Mouse (Mus musculus) mouse trophoblast stem cell (cell line): ENCODE data around the gene Lyl1.

Source experiments
- in situ Hi-C, 2 experiments: fragments of 300-500 bp; cut with MseI, MboI; formaldehyde crosslinking; loops; 2 replicates in 1 of 2; 3 replicates in 1 of 2; pipeline ENCODE4 v1.15.1; 2025

The Lyl1 gene

DNA sequence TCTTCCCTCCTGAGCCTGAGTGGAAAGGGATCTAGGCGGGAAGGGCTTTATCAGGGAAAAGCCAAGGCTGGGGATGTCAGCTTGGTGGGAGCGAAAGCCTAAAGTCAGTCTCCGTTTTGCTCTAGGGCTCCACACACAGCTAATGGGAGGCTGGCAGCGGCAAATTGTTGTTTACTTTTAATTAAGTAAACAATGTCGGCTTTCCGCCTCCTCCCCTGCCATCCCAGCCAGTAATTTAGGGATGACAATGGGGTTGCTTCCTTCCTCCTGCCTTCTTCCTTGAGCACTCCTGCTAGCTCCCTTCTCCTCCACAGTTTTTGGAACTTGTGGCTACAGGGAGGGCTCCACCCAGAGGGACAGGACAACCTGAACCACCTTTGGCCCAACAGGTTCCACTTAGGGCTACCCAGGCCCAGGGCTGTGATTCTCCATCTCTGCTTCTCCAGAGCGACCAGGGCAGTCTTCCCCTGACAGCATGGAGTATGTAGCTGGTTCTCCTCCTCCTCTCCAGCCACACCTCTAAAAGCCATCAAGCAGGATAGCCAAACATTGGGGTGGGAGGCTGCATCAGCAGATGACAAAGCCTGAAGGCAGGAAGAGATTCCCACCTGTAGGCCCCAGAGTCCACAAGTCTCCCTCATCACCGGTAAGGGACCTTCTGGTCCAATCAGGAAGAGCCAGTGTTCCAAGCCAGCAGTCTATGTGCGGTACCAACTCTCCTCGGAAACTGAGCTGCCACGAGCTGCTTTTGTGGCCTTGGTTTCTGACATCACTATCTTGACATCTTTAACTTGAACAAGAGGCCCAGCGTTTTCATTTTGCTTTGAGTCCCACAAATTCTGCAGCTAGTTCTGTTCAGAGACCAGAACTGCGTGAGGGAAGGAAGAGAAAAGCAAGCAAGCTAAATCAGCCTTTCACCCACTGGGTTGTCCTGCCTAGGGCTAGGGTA, 39.9 kb downstream of the Lyl1 start:
- in situ Hi-C loops, result no loop called here

DNA sequence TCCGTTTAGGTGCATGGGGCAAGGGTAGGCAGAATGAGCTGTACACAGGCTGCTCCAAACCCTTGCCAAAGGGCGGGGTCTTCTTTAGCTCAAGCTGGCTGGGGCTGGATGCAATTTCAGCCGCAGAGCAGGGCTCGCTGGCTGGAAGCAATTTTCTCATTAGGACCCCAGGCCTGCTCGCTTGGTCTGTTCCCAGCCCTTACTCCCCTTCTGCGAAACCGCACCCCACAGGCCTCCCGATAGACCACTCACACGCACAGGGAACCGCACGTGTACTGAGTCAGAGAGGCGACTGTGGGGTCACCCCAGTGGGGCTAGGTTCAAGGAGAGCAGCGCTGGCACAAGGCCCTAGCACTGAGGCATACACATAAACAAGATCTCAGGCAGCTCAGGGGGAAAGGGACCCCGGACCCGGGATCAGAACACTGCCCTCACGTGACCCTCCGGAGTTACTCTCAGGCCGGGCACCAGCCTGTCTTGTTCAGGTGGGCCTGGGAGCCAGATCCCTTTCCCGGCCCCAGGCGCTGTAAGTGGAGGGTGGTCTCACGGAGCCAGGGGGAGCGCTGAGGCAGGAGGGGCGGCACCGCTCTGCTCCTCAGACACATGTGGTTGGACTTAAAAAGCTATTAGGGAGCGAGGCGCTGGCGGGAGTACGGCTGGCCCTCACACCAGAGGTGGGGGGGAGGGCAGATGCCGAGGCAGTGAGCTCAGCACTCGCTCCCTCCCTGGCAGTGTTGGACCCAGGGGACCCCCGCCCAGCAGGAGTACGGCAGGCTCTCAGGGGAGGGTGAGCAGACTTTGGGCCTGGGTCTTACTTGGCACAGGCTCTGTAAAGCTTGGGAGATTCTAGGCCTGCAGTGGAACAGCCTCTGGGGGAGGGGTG, 41.2 kb downstream of the Lyl1 start:
- in situ Hi-C loops, result no loop called here

- in situ Hi-C loops, result no loop called here
Measured at GRCm38 (mm10) chr8:84743054-84743415, 41.8 kb downstream of the Lyl1 start.

DNA sequence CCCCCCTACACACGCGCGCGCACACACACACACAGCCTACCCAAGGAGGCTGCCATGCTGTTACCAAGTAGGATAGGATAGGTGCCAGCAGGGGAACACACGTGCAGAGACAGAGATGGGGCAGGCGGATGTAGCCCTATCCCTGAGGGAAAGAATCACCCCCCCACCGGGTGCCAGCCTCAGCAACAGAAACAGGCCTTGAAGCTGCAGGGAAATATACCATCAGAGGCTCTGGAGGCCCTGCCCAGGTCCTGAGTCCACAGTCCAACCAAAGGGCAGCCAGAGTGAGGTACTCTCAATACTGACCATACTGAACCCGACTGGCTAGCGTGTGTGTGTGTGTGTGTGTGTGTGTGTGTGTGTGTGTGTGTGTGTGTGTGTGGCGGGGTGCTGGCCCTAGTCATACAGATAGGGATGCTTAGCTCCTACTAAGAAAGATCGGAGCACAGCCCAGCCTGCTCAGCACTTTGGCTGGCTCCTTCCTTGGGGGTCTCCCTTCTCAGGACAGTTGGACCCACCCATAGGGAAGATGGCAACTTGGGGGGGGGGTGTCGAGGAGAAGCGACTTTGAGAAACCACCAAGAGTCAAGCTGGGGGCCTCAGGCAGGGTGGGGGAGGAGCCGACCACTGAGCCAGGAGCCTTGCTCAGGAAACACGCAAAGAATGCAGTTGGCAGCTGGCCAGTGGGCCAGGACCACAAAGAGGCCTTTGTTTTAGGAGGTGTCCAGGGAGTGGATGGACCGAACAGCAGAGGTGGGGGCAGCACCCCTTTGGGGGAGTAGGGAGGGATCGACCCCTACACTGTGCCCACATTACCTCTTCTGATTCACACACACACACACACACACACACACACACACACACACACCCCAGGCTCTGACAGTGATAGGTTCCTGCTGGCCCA, 42.5 kb downstream of the Lyl1 start:
- in situ Hi-C loops, result no loop called here

DNA sequence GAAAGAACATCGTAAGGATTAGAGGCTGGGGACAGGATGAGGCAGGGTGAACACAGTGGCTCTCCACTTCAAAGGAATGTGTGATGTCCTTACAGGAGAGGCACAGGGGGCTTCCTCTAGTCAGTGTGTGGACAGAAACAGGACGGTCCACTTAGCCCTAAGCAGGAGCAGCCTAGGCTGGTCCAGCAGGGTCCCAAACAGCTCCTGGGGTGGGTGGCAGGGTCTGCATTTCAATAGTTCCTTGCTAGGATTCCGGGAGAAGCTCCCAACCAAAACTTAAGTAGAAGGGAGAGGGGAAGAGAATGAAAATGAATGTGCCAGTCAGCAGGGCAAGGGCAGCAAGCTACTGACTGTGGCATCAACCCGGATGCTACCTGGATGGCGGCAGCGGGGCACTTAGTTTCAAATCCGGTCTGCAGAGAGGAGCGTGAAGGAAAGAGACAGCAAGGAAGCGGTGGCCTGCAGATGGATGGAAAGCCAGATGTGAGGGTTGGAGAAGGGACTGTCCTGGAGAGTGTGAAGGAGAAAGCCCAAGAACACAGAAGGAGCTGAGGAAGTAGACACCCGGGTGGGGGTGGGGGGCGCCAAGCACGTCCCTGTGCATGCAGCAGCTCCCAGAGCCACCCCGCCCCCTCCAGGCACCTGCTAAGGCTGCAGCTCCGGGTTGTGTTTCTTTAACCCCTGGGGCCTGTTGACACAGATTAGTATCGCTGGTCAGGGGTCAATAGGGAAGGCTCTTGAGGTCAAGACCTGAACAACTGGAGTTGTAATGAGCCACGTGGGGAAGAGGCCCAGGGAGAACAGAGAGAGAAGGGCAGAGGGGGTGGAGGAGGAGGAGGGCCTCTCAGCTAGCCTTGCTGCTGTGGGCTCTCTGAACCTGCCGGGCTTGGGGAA, 44.0 kb downstream of the Lyl1 start:
- in situ Hi-C loops, result no loop called here

- in situ Hi-C loops, result no loop called here
Measured at GRCm38 (mm10) chr8:84749519-84749918, 48.3 kb downstream of the Lyl1 start.

- in situ Hi-C loops, result no loop called here
Measured at GRCm38 (mm10) chr8:84752734-84753582, 51.7 kb downstream of the Lyl1 start.
